In the genomic region with DNA sequence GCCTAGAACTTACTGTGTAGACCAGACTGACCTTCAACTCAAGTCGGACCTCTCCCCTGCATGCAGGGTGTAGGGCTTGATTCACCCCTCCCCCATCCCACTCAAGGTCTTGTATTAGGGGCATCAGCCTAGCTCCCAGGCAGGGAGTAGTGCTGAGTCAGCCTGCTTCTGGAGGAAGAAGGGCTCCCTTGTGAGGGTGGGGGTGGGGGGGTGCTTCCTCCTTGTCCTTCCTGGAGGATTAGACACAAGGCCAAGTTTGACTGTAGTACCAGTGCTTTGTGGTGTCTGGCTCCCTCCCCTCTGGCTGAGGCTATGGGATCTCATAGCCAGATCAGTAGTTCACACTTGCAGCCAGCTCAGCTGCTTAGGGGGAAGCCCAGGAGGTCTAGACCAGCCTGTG, we compare ENCODE assay signal across 11 mouse cellular contexts. TPM values are rescaled to one million over a fixed set of nuclear protein-coding genes. Genes with fewer than 3 reads are reported as not detected.
DNase-seq lines count a peak whose midpoint lies in the region; ATAC-seq lines count a peak whose summit lies in the region.
"Had no signal": no experiment of that assay in that cellular context is flagged by ENCODE, and none has a peak within 500 bp of the region (broad histone marks: within the 10 kb centered on the region; RNA-seq: fewer than 3 reads in every experiment).

No protein-coding gene starts in this region.

- H3K4me3 ChIP-seq in lung, embryonic 16.5 days (ENCODE audit: low read length) = no peak overlapping the region
- H3K4me3 ChIP-seq in embryonic facial prominence, embryonic 10.5 days = no peak overlapping the region
- no peak overlapping the region for H3K4me3 ChIP-seq in macrophage (ENCODE audit: inconsistent target)

- peaks cover 3% of the 10 kb centered on the region; the same call in 1 of the 2 replicates for H3K4me1 ChIP-seq in lung, embryonic 16.5 days (replicated peaks; ENCODE audit: control insufficient read depth, insufficient read depth, low read length)
- peaks cover 28% of the 10 kb centered on the region for H3K4me1 ChIP-seq in embryonic facial prominence, embryonic 10.5 days

- H3K4me2 ChIP-seq in lung, embryonic 16.5 days (ENCODE audit: low read depth, low read length) = no peak overlapping the region

- no peak overlapping the region for H3K27ac ChIP-seq in lung, embryonic 16.5 days (ENCODE audit: low read length)
- H3K27ac ChIP-seq in embryonic facial prominence, embryonic 10.5 days (replicated peaks) = 0 out of 2 replicates have a peak overlapping the region, but pooled peaks have one; percentile 14
- H3K27ac ChIP-seq in macrophage = peak overlapping the region; percentile 69

- H3K9ac ChIP-seq in lung, embryonic 16.5 days (ENCODE audit: low read length) = no peak overlapping the region

- H3K79me2 ChIP-seq in macrophage (ENCODE audit: inconsistent target) = no peaks in the 10 kb centered on the region

- H3K27me3 ChIP-seq in lung, embryonic 16.5 days (ENCODE audit: control insufficient read depth, insufficient read depth, low read depth, low read length) = no peaks in the 10 kb centered on the region
- H3K27me3 ChIP-seq in embryonic facial prominence, embryonic 10.5 days (replicated peaks; ENCODE audit: low read depth, poor library complexity, severe bottlenecking) = peaks cover 12% of the 10 kb centered on the region

- 23% methylated on average over 1 of the region's 1 CpGs for WGBS in lung, embryonic 16.5 days
- WGBS in embryonic facial prominence, embryonic 10.5 days = 38% methylated on average over 1 of the region's 1 CpGs
- WGBS in macrophage (ENCODE audit: missing documents) = 0% methylated on average over 1 of the region's 1 CpGs

- no peaks in the 10 kb centered on the region for H3K36me3 ChIP-seq in lung, embryonic 16.5 days (ENCODE audit: control insufficient read depth, insufficient read depth, low read length)
- H3K36me3 ChIP-seq in embryonic facial prominence, embryonic 10.5 days (replicated peaks) = no peaks in the 10 kb centered on the region
- H3K36me3 ChIP-seq in macrophage (ENCODE audit: inconsistent target) = no peaks in the 10 kb centered on the region

- H3K9me3 ChIP-seq in lung, embryonic 16.5 days (ENCODE audit: control insufficient read depth, low read length) = no peaks in the 10 kb centered on the region
- H3K9me3 ChIP-seq in embryonic facial prominence, embryonic 10.5 days = no peaks in the 10 kb centered on the region

- peak; percentile 49; the same call in 1 of the 2 replicates for ATAC-seq in lung, embryonic 16.5 days (ENCODE audit: low read depth)
- ATAC-seq: intestine, postnatal 0 days had no signal

- peak; percentile 20 for DNase-seq in adrenal gland, postnatal 25 days
- DNase-seq in adrenal gland, adult 8-10 months = no peak
- DNase-seq in lung, postnatal 25 days (ENCODE audit: low spot score) = no peak
- DNase-seq in embryonic facial prominence, embryonic 10.5 days (ENCODE audit: low spot score) = peak; percentile 17
- no peak for DNase-seq in cerebellum, postnatal 25 days
- no peak for DNase-seq in thymus, postnatal 4 days

RNA-seq across cellular contexts. Expression of gene Samm50, which starts 8.1 kb away (rescaled TPM):
- 136 and 143 TPM in 2 replicates for total RNA-seq in adrenal gland, postnatal 25 days (2021)
- total RNA-seq in adrenal gland, adult 8-10 months (2022) = 100 to 1,000 TPM; 125 to 142 (median 131) TPM
- polyA plus RNA-seq in lung, embryonic 16.5 days (2015; fragmentation: Nextera tagmentation; extraction: Ambion mirVana) = 98.8 and 105 TPM in 2 replicates
- 113 TPM in 2 replicates for polyA plus RNA-seq in embryonic facial prominence, embryonic 10.5 days (2016; fragmentation: Nextera tagmentation; extraction: Ambion mirVana)
- 100 to 1,000 TPM in 5 of 26 experiments, 10 to 100 TPM in 21; 18.5 to 123 (median 67.5) TPM for total RNA-seq in macrophage (2018; cell fraction: chromatin; rRNA removed)
- total RNA-seq in macrophage (2018; cell fraction: cytosol; rRNA removed) = 10 to 100 TPM; 27.1 to 47.6 (median 36.5) TPM
- total RNA-seq in macrophage (2018; cell fraction: nucleus; rRNA removed) = 10 to 100 TPM; 18.4 to 63.8 (median 32.8) TPM
- 34.7 to 49.7 TPM (median 46.2 TPM) in 3 replicates for polyA plus RNA-seq in macrophage (2018)

RNA-seq across cellular contexts. Expression of gene Pnpla3, which starts 16.3 kb away (rescaled TPM):
- total RNA-seq in adrenal gland, postnatal 25 days (2021) = 33.6 and 34.6 TPM in 2 replicates
- 100 to 1,000 TPM in 1 of 4 experiments, 10 to 100 TPM in 3; 14.6 to 106 (median 31.8) TPM for total RNA-seq in adrenal gland, adult 8-10 months (2022)
- polyA plus RNA-seq in lung, embryonic 16.5 days (2015; fragmentation: Nextera tagmentation; extraction: Ambion mirVana) = 0.38 TPM in 1 of 2 replicates, not detected in the other
- polyA plus RNA-seq in embryonic facial prominence, embryonic 10.5 days (2016; fragmentation: Nextera tagmentation; extraction: Ambion mirVana) = 0.89 and 1.5 TPM in 2 replicates
- under 1 TPM in 2 of 26 experiments, not detected in 24; 0.70 to 0.95 TPM for total RNA-seq in macrophage (2018; cell fraction: chromatin; rRNA removed)
- not detected for total RNA-seq in macrophage (2018; cell fraction: cytosol; rRNA removed)
- under 1 TPM in 1 of 26 experiments, not detected in 25; 0.41 TPM for total RNA-seq in macrophage (2018; cell fraction: nucleus; rRNA removed)
- not detected in 3 replicates for polyA plus RNA-seq in macrophage (2018)
- polyA plus RNA-seq: C2C12; limb, embryonic 11.5 days had no signal

RNA-seq across cellular contexts. Expression of gene Parvb, which starts 47.9 kb away (rescaled TPM):
- 18.0 and 18.8 TPM in 2 replicates for total RNA-seq in adrenal gland, postnatal 25 days (2021)
- 10 to 100 TPM; 16.3 to 21.4 (median 19.9) TPM for total RNA-seq in adrenal gland, adult 8-10 months (2022)
- polyA plus RNA-seq in lung, embryonic 16.5 days (2015; fragmentation: Nextera tagmentation; extraction: Ambion mirVana) = 5.2 and 5.3 TPM in 2 replicates
- 7.1 and 8.4 TPM in 2 replicates for polyA plus RNA-seq in embryonic facial prominence, embryonic 10.5 days (2016; fragmentation: Nextera tagmentation; extraction: Ambion mirVana)
- total RNA-seq in macrophage (2018; cell fraction: chromatin; rRNA removed) = 100 to 1,000 TPM in 4 of 26 experiments, 10 to 100 TPM in 22; 28.7 to 170 (median 47.6) TPM
- total RNA-seq in macrophage (2018; cell fraction: cytosol; rRNA removed) = 10 to 100 TPM; 20.1 to 49.7 (median 33.8) TPM
- total RNA-seq in macrophage (2018; cell fraction: nucleus; rRNA removed) = 10 to 100 TPM; 19.9 to 79.4 (median 36.2) TPM
- polyA plus RNA-seq in macrophage (2018) = 29.1 to 51.0 TPM (median 42.1 TPM) in 3 replicates

Comparison
In these comparisons a context has a peak if more than half of its experiments do, and no peak if none do; other contexts are left out.
1. DNase-seq: peak in adrenal gland, postnatal 25 days (single experiment) and embryonic facial prominence, embryonic 10.5 days (single experiment); none in adrenal gland, adult 8-10 months (single experiment), lung, postnatal 25 days (single experiment), cerebellum, postnatal 25 days (0 of 2) and thymus, postnatal 4 days (single experiment).